Mouse (Mus musculus) intestine, postnatal 0 days (tissue): ENCODE data around the gene Pex3. TPM values are rescaled to one million over a fixed set of nuclear protein-coding genes. Genes with fewer than 3 reads are reported as not detected.

ENCODE experiments used
- ATAC-seq: fragments of 200-750 bp; cut with Nextera tagmentation; 2 replicates; pipeline ENCODE4 v1.8.0; 2017; ENCODE audit warnings: mild to moderate bottlenecking, moderate TSS enrichment, moderate library complexity
- H3K27ac ChIP-seq: fragments of 300-500 bp; sonication (generic); 2 replicates; pipeline ENCODE4 v1.5.1; 2014; ENCODE audit warnings: mild to moderate bottlenecking, low read depth, low read length, moderate library complexity
- H3K27me3 ChIP-seq: fragments of 300-500 bp; sonication (generic); replicated peaks from 2 replicates; pipeline ENCODE4 v1.6.1; 2014; ENCODE audit warnings: low read length, mixed read lengths; ENCODE audit not compliant: control insufficient read depth, insufficient read depth
- H3K36me3 ChIP-seq: fragments of 300-500 bp; sonication (generic); 2 replicates; pipeline ENCODE4 v1.6.1; 2014; ENCODE audit warnings: mild to moderate bottlenecking, moderate library complexity; ENCODE audit not compliant: control insufficient read depth, insufficient read depth
- H3K4me1 ChIP-seq: fragments of 300-500 bp; sonication (generic); replicated peaks from 2 replicates; pipeline ENCODE4 v1.6.1; 2014; ENCODE audit warnings: antibody characterized with exemption, low read length, mixed read lengths; ENCODE audit not compliant: control insufficient read depth, insufficient read depth
- H3K4me2 ChIP-seq: fragments of 300-500 bp; sonication (generic); replicated peaks from 2 replicates; pipeline ENCODE4 v1.6.1; 2014; ENCODE audit warnings: low read depth, mild to moderate bottlenecking, moderate library complexity
- H3K4me3 ChIP-seq: fragments of 300-500 bp; sonication (generic); 2 replicates; pipeline ENCODE4 v1.5.1; 2014; ENCODE audit warnings: low read depth, low read length
- H3K9ac ChIP-seq: fragments of 300-500 bp; sonication (generic); 2 replicates; pipeline ENCODE4 v1.6.1; 2014; ENCODE audit warnings: mild to moderate bottlenecking, low read depth, low read length
- H3K9me3 ChIP-seq: fragments of 300-500 bp; sonication (generic); 2 replicates; pipeline ENCODE4 v1.6.1; 2016; ENCODE audit warnings: mixed run types; ENCODE audit not compliant: control insufficient read depth
- CTCF ChIP-seq: sonication (generic); IDR thresholded peaks from 2 replicates; pipeline ENCODE4 v1.5.1; 2016; ENCODE audit warnings: low read depth, mild to moderate bottlenecking, control low read depth, antibody characterized with exemption, moderate library complexity
- WGBS: fragments of 180-500 bp; shearing (Covaris S2); extraction: QIAGEN DNeasy Blood & Tissue Kit; methylation state at CpG from one replicate; pipeline ENCODE4 v1.1.7; 2014; 5-methylcytosine and 5-hydroxymethylcytosine counted together
- polyA plus RNA-seq: library from polyadenylated mRNA; unstranded; fragments of >200 nt; fragmentation: Nextera tagmentation; extraction: Ambion mirVana; gene quantifications from 2 replicates; pipeline ENCODE4 v1.2.1, GENCODE M21; 2015

Pex3 gene
- polyA plus RNA-seq, 1 experiment from 2014 or later: 21.5 TPM

DNA sequence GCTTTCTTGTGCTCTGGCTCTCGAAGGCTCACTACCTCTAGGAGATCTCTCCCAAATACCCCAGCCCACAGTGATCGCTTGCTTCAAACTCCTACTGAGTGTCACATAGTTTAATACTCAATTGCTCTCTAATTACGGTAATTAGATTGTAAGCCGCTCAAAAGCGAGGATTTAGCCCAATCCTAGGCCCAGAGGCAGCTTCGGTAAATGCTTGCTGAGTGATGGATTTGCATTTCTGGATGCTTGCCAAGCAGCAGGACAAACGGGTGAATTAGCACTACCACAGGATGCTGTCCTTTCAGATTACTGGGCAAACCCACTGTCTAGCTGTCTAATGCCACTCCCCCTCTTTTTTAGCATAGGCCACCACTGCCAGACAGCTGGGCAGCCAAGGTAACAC is 16.9 kb upstream of the Pex3 start:
- no peak for ATAC-seq

GRCm38 (mm10) chr10:13566393-13566792 is 13.5 kb upstream of the Pex3 start:
- Histone ChIP-seq H3K9me3 (no peaks in the 10 kb centered on the region), H3K4me3 (peak overlapping the region; percentile 13; the same call in 1 of the 2 replicates), H3K27ac (no peak overlapping the region), H3K36me3 (0 out of 2 replicates have a peak, but pooled peaks cover 6% of the 10 kb centered on the region), H3K4me2 (peak overlapping the region; percentile 39), H3K4me1 (no peaks in the 10 kb centered on the region), H3K27me3 (no peaks in the 10 kb centered on the region), H3K9ac (no peak overlapping the region)
- TF ChIP-seq CTCF: no peak
- peak; percentile 51 for ATAC-seq
- 41% methylated on average over 13 of the region's 13 CpGs for WGBS

More for the DNA sequence above, 16.9 kb upstream of the Pex3 start:
- Histone ChIP-seq H3K4me3 (no peak overlapping the region), H3K4me2 (no peak overlapping the region), H3K27ac (no peak overlapping the region), H3K36me3 (no peaks in the 10 kb centered on the region), H3K9me3 (no peaks in the 10 kb centered on the region), H3K4me1 (peaks cover 4% of the 10 kb centered on the region; the same call in 1 of the 2 replicates), H3K9ac (no peak overlapping the region), H3K27me3 (no peaks in the 10 kb centered on the region)
- 66% methylated on average over 7 of the region's 7 CpGs for WGBS
- no peak for TF ChIP-seq CTCF

- peak overlapping the region; percentile 53 for H3K4me2 ChIP-seq
- H3K4me3 ChIP-seq: peak overlapping the region; percentile 11; the same call in 1 of the 2 replicates
- no peak overlapping the region for H3K9ac ChIP-seq
- no peak for ATAC-seq
- no peak overlapping the region for H3K27ac ChIP-seq
- H3K9me3 ChIP-seq: no peaks in the 10 kb centered on the region
- 39% methylated on average over 8 of the region's 8 CpGs for WGBS
- H3K4me1 ChIP-seq: no peaks in the 10 kb centered on the region
- H3K36me3 ChIP-seq: peaks cover 18% of the 10 kb centered on the region
- no peak for TF ChIP-seq CTCF
- no peaks in the 10 kb centered on the region for H3K27me3 ChIP-seq
These were observed 12.1 kb upstream of the Pex3 start for GRCm38 (mm10) chr10:13565080-13565448.

GRCm38 (mm10) chr10:13564364-13565079 is 11.6 kb upstream of the Pex3 start:
- peak overlapping the region; percentile 11; the same call in 1 of the 2 replicates for H3K4me3 ChIP-seq
- no peak overlapping the region for H3K27ac ChIP-seq
- no peaks in the 10 kb centered on the region for H3K4me1 ChIP-seq
- TF ChIP-seq CTCF: peak; percentile 97
- peaks cover 18% of the 10 kb centered on the region for H3K36me3 ChIP-seq
- no peak for ATAC-seq
- H3K9me3 ChIP-seq: no peaks in the 10 kb centered on the region
- no peak overlapping the region for H3K9ac ChIP-seq
- H3K27me3 ChIP-seq: no peaks in the 10 kb centered on the region
- 28% methylated on average over 24 of the region's 24 CpGs for WGBS
- peak overlapping the region; percentile 53 for H3K4me2 ChIP-seq

DNA sequence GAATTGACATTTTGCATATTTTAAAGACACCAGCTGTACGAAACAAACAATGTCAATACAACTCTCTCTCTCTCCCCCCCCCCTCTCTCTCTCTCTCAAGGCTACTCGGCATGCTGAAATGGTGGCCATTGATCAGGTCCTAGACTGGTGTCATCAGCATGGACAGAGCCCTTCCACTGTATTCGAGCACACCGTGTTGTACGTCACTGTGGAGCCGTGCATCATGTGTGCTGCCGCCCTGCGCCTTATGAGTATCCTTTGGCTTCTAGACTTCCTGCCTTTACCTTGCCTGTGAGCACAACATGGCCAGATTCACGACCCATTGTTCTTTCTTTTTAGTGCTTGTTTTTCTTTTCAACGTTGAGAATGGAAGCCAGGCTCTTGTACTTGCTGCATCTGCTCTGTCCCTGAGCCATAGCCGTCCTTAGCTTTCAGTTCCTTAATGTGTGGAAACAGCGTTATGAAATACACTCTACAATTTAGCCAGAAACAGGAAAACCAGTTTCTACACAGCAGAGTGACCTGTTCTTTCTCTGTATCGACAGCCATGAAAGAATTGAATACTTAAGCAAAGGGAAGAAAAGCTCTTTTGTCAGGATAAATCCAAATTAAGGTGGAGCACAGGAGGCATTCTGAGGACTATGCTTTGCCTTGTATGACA is 7.2 kb upstream of the Pex3 start:
- H3K36me3 ChIP-seq: peaks cover 18% of the 10 kb centered on the region
- no peak overlapping the region for H3K9ac ChIP-seq
- no peak overlapping the region for H3K4me3 ChIP-seq
- no peaks in the 10 kb centered on the region for H3K9me3 ChIP-seq
- H3K4me2 ChIP-seq: no peak overlapping the region
- no peaks in the 10 kb centered on the region for H3K27me3 ChIP-seq
- WGBS: 91% methylated on average over 13 of the region's 13 CpGs
- TF ChIP-seq CTCF: no peak
- H3K27ac ChIP-seq: no peak overlapping the region
- H3K4me1 ChIP-seq: no peaks in the 10 kb centered on the region
- no peak for ATAC-seq

GRCm38 (mm10) chr10:13554316-13554715 is 1.4 kb upstream of the Pex3 start:
- H3K36me3 ChIP-seq: no peaks in the 10 kb centered on the region
- H3K27ac ChIP-seq: no peak overlapping the region
- H3K9ac ChIP-seq: no peak overlapping the region
- H3K4me1 ChIP-seq: peaks cover 3% of the 10 kb centered on the region; the same call in 1 of the 2 replicates
- H3K4me3 ChIP-seq: no peak overlapping the region
- H3K27me3 ChIP-seq: no peaks in the 10 kb centered on the region
- no peak for TF ChIP-seq CTCF
- no peak overlapping the region for H3K4me2 ChIP-seq
- no peak for ATAC-seq
- WGBS: 74% methylated on average over 1 of the region's 1 CpGs
- no peaks in the 10 kb centered on the region for H3K9me3 ChIP-seq
